ENCODE assay signal across 8 mouse cellular contexts in genomic region chr9:21168161-21169123, GRCm38 (mm10). TPM values are rescaled to one million over a fixed set of nuclear protein-coding genes. Genes with fewer than 3 reads are reported as not detected.
DNase-seq lines count a peak whose midpoint lies in the region; ATAC-seq and TF ChIP-seq lines count a peak whose summit lies in the region.

No protein-coding gene starts in this region.

- WGBS in forebrain, embryonic 11.5 days = 12% methylated on average over 30 of the region's 30 CpGs
- WGBS in large intestine, adult 2 months = 9% methylated on average over 30 of the region's 30 CpGs

- TF ChIP-seq POLR2A in brain, embryonic 14.5 days (IDR thresholded peaks at IDR 0.05; ENCODE audit: borderline replicate concordance, extremely low read depth, insufficient read depth, insufficient read length, poor library complexity, severe bottlenecking) = no peak

- H3K4me1 ChIP-seq in forebrain, embryonic 11.5 days (replicated peaks; ENCODE audit: control insufficient read depth, insufficient read depth, low read length) = peaks cover 17% of the 10 kb centered on the region

- H3K27me3 ChIP-seq in forebrain, embryonic 11.5 days (ENCODE audit: control insufficient read depth, insufficient read depth, low read length) = peaks cover 40% of the 10 kb centered on the region

- peak; percentile 90 for TF ChIP-seq CTCF in brain, embryonic 14.5 days (IDR thresholded peaks at IDR 0.05; ENCODE audit: borderline replicate concordance, extremely low read depth, insufficient read depth, insufficient read length)

- H3K36me3 ChIP-seq in forebrain, embryonic 11.5 days (ENCODE audit: control insufficient read depth, insufficient read depth, low read length) = no peaks in the 10 kb centered on the region

- H3K9ac ChIP-seq in forebrain, embryonic 11.5 days (ENCODE audit: low read length) = peak overlapping the region; percentile 16; the same call in 1 of the 2 replicates

- no peak overlapping the region for H3K27ac ChIP-seq in forebrain, embryonic 11.5 days (ENCODE audit: low read depth, low read length)

- peak; percentile 91 for DNase-seq in MEL-GATA-1-ER (ENCODE audit: extremely low read depth, low read depth)
- DNase-seq in brain, embryonic 14.5 days (ENCODE audit: low read depth) = peak; percentile 74
- peak; percentile 89 for DNase-seq in forebrain, embryonic 11.5 days (ENCODE audit: low spot score)
- peak; percentile 57 for DNase-seq in heart, postnatal 25 days (ENCODE audit: low spot score)
- DNase-seq in large intestine, adult 2 months (ENCODE audit: low read depth, low spot score) = peak; percentile 56
- DNase-seq in lung, postnatal 10 days = peak; percentile 89
- peak; percentile 73 for DNase-seq in right cerebral cortex, adult 18-20 months
- DNase-seq in urinary bladder, postnatal 4 days (ENCODE audit: low spot score in 2 of 2) = peak; percentile 56 to 72

- H3K4me3 ChIP-seq in forebrain, embryonic 11.5 days (ENCODE audit: low read depth, low read length) = no peak overlapping the region

- ATAC-seq in forebrain, embryonic 11.5 days (replicated peaks; ENCODE audit: low FRiP score) = peak; percentile 69; the same call in 1 of the 2 replicates

- intact Hi-C loops in heart, postnatal 25 days (cut with DNase I) = no loop called here

- H3K4me2 ChIP-seq in forebrain, embryonic 11.5 days (ENCODE audit: low read depth, low read length, severe bottlenecking) = peak overlapping the region; percentile 26

- H3K9me3 ChIP-seq in forebrain, embryonic 11.5 days (ENCODE audit: control insufficient read depth, low read length) = no peaks in the 10 kb centered on the region

RNA-seq across cellular contexts. Expression of gene Pde4a, which starts 2.9 kb away (rescaled TPM):
- polyA plus RNA-seq in brain, embryonic 14.5 days (2012; rRNA removed) = 16.3 and 23.4 TPM in 2 replicates
- polyA plus RNA-seq in forebrain, embryonic 11.5 days (2014; fragmentation: Nextera tagmentation; extraction: Ambion mirVana) = 7.0 and 8.4 TPM in 2 replicates
- 10 to 100 TPM; 47.1 to 51.6 TPM for total RNA-seq in heart, postnatal 25 days (2021)
- 2.8 and 3.9 TPM in 2 replicates for polyA plus RNA-seq in large intestine, adult 2 months (2012; rRNA removed)

RNA-seq across cellular contexts. Expression of gene Cdc37, which starts 18.7 kb away (rescaled TPM):
- 141 and 182 TPM in 2 replicates for polyA plus RNA-seq in brain, embryonic 14.5 days (2012; rRNA removed)
- polyA plus RNA-seq in forebrain, embryonic 11.5 days (2014; fragmentation: Nextera tagmentation; extraction: Ambion mirVana) = 300 and 308 TPM in 2 replicates
- 100 to 1,000 TPM; 158 to 160 TPM for total RNA-seq in heart, postnatal 25 days (2021)
- 45.8 and 46.1 TPM in 2 replicates for polyA plus RNA-seq in large intestine, adult 2 months (2012; rRNA removed)

RNA-seq across cellular contexts. Expression of gene Tyk2, which starts 37.4 kb away (rescaled TPM):
- 16.2 and 20.0 TPM in 2 replicates for polyA plus RNA-seq in brain, embryonic 14.5 days (2012; rRNA removed)
- polyA plus RNA-seq in forebrain, embryonic 11.5 days (2014; fragmentation: Nextera tagmentation; extraction: Ambion mirVana) = 10.3 and 10.8 TPM in 2 replicates
- 1 to 10 TPM; 8.5 to 8.6 TPM for total RNA-seq in heart, postnatal 25 days (2021)
- polyA plus RNA-seq in large intestine, adult 2 months (2012; rRNA removed) = 22.6 and 32.3 TPM in 2 replicates
